Mouse (Mus musculus): ENCODE measurements around the gene Mff.

Gene Mff

DNA sequence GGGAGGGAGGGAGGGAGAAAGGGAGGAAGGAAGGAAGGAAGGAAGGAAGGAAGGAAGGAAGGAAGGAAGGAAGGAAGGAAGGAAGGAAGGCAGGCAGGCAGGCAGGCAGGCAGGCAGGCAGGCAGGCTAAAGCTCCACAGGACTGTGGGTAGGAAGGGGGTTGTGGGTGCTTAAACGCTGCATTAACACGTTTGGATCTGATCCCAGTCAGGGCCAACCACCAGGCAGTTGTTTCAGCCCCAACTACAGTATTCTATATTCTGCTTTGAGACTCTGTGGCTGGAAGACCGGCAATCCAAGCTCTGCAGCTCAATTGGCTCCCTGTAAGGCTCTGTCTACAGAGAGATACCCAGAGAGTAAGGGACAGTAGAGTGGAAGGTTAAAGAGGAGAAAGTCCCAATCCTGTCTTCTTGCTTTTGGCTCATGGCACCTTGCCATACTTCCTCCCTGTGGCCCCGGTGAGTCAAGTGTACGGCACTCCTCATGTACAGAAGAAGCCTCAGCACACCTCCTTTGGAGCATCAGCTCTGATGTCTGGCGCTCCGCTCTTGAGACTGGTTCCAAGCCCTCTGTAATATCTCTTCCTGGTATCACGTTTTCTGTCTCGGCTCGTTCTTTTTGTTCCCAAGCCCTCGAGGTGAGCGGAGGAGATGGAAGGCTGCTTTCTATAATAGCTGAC lies 76.6 kb downstream of the Mff start:
- in situ Hi-C loops (cut with MboI; ENCODE audit: unreplicated experiment in 2 of 2) = loop anchor here (5.0 kb wide), 2 partner anchors 186 to 271 kb away; no protein-coding TSS in a partner anchor
